Mouse (Mus musculus): Measurements from ENCODE around the gene Pphln1. TPM values are rescaled to one million over a fixed set of nuclear protein-coding genes. Genes with fewer than 3 reads are reported as not detected.

The Pphln1 gene
- polyA plus RNA-seq, 1 experiment, result not detected

DNA sequence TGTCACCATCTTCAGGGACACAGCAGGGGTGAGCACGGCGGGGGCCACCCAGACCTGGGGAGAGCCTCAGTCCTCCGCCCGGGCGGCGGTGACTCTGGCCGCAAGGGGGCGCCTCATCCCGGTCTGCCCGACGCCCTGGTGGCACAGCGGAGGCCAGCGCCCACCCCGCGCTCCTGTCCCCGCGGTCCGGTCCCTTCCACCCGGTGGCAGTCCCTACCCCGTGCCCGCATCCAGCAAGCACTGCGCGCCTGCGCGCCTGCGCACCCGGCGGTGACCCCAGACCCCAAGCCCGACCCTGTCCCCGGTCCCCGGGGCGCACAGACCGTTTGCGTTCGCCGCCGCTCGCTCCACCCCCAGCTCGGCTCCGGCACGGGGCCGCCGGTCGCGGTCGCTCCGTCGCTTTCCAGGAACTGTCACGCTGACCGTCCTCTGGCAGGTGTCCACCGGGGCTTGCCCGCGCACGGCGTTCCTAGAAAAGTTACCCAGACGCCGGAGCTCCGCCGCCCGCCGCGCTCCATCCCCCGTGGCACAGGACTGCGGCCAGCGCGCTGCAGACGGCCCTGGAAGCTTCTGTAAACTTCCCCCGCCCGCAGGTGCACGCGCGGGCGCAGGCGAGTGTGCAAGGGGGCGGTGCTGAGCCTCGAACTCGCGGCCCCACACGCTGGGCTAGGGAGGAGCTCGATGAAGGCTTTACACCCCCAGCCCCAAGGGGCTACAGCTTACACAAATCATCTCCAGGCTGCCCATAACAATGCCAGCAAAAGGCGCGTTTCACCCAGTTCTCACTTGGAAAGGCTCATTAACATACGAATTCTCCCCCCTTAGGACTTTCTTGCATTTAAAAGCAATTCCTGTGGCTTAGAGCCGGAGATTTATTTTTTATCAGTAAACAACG is 121.0 kb downstream of the Pphln1 start:
- WGBS, result 1% methylated on average over 85 of the region's 85 CpGs
- peaks cover 24% of the 10 kb centered on the region for H3K4me1 ChIP-seq (ENCODE audit: control insufficient read depth, insufficient read depth, low read length)
- peak overlapping the region; percentile 54 for H3K27ac ChIP-seq (ENCODE audit: insufficient read depth, low read depth, low read length)
- TF ChIP-seq CTCF (IDR thresholded peaks at IDR 0.05; ENCODE audit: insufficient read depth, low read depth, low read length), result peak; percentile 92
- 0 out of 2 replicates have a peak, but pooled peaks have one; percentile 12 for TF ChIP-seq POLR2A (IDR thresholded peaks at IDR 0.05; ENCODE audit: insufficient read depth, low read depth, low read length)
- peak overlapping the region; percentile 82 for H3K4me3 ChIP-seq (ENCODE audit: insufficient read depth, low read depth, low read length)

DNA sequence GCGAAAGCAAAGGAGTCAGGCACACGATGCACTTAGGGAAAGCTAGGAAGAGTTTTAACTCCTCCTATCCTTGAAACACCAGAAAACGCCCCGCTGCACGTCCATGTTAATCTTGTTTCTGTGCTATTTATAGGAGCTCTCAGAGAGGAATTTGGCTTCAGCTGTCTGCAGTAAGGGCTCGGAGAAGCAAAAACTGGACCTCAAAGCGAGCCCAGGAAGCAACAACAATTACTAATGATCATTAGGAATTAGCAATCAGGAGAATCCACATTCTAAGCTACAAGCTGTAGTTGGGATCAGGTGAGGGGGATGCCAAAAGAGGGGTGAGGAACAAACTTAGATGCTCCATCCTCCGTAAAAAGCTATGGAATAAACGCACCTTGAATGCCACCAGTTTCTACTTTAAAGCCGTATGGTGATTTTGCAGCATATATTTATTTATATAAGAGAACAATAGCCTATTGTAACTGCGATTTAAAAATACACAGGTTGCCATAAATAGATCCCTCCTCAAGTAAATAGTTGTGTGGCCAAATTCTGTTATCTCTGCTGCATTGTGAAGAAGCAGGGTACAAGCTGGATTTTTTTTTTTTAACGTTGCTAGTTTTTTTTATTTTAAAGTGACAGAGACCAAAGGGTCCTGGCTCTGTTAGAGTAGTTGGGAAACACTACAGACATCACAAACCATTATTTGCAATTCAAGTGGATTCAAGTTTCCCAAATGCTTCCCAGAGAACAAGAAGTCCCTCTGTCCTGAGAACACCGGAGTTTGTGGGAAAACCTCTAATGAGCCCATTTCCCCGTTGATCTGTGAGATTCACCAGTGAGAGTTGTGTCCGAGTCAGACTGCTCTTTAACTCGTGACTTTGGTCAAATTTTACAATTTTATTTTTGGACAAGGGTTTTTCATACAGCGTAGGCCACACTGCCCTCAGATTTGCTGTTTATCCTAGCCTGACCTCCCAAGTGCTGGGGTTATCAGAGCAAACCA is 122.0 kb downstream of the Pphln1 start:
- H3K4me3 ChIP-seq (ENCODE audit: insufficient read depth, low read depth, low read length), result peak overlapping the region; percentile 82
- TF ChIP-seq CTCF (IDR thresholded peaks at IDR 0.05; ENCODE audit: insufficient read depth, low read depth, low read length) (no peak), POLR2A (IDR thresholded peaks at IDR 0.05; ENCODE audit: insufficient read depth, low read depth, low read length) (no peak)
- WGBS, result 9% methylated on average over 17 of the region's 17 CpGs
- peaks cover 24% of the 10 kb centered on the region for H3K4me1 ChIP-seq (ENCODE audit: control insufficient read depth, insufficient read depth, low read length)
- H3K27ac ChIP-seq (ENCODE audit: insufficient read depth, low read depth, low read length), result peak overlapping the region; percentile 54

DNA sequence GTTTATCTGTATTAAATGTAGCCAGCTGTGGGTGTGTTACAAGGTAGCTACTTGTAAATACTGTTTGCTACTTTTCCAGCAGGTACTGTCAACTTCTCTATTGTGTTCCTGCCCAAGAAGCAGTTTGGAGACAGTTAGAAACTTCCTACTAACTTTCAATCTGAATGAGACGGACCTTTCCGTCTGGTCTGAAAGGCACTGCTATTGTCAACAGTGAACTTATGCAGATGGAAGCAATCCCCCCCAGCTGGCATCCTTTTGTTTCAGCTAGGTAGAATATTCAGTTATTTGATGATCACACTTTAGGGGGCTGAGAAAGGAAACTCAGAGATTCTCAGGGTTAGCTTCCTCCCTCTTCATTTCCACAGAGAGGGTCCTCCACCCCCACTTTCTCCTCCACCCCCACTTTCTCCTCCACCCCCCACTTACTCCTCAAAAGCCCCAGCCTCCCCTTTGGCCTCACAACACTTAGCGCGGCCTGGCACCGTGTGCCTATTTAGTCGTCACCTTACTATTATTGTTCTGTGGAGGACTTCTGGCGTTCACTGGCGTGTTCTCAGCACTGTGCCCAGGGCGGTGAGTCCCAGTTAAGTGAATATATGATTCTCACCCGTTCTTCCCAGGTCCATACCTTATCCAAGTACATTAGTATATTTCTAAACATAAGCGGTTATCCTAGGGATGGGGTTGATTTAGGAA is 123.1 kb downstream of the Pphln1 start:
- Histone ChIP-seq H3K27ac (ENCODE audit: insufficient read depth, low read depth, low read length) (no peak overlapping the region), H3K4me1 (ENCODE audit: control insufficient read depth, insufficient read depth, low read length) (peaks cover 20% of the 10 kb centered on the region), H3K4me3 (ENCODE audit: insufficient read depth, low read depth, low read length) (no peak overlapping the region)
- TF ChIP-seq POLR2A (IDR thresholded peaks at IDR 0.05; ENCODE audit: insufficient read depth, low read depth, low read length) (no peak), CTCF (IDR thresholded peaks at IDR 0.05; ENCODE audit: insufficient read depth, low read depth, low read length) (no peak)
- WGBS, result 48% methylated on average over 11 of the region's 11 CpGs

DNA sequence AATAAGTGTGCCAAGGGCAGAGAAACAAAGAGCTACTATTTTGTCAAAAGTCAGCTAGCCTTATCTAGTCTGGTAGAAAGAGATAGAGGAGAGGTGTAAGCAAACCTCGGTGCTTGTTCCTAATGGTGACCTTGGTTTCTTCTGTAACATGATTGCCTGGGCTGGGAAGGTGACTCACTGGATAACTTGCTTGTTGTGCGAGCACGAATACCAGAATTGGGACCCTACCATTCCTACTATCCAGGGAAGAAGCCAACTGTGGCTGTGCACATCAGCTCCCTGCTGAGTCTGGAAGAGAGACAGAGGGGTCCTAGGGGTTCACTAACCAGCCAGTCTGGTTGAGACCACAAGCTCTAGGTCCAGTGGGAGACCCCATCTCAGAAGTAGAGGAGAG is 123.6 kb downstream of the Pphln1 start:
- Histone ChIP-seq H3K4me1 (ENCODE audit: control insufficient read depth, insufficient read depth, low read length) (peaks cover 20% of the 10 kb centered on the region), H3K27ac (ENCODE audit: insufficient read depth, low read depth, low read length) (no peak overlapping the region), H3K4me3 (ENCODE audit: insufficient read depth, low read depth, low read length) (no peak overlapping the region)
- no peak for TF ChIP-seq CTCF (IDR thresholded peaks at IDR 0.05; ENCODE audit: insufficient read depth, low read depth, low read length)
- TF ChIP-seq POLR2A (IDR thresholded peaks at IDR 0.05; ENCODE audit: insufficient read depth, low read depth, low read length), result no peak
- WGBS, result 45% methylated on average over 3 of the region's 3 CpGs

DNA sequence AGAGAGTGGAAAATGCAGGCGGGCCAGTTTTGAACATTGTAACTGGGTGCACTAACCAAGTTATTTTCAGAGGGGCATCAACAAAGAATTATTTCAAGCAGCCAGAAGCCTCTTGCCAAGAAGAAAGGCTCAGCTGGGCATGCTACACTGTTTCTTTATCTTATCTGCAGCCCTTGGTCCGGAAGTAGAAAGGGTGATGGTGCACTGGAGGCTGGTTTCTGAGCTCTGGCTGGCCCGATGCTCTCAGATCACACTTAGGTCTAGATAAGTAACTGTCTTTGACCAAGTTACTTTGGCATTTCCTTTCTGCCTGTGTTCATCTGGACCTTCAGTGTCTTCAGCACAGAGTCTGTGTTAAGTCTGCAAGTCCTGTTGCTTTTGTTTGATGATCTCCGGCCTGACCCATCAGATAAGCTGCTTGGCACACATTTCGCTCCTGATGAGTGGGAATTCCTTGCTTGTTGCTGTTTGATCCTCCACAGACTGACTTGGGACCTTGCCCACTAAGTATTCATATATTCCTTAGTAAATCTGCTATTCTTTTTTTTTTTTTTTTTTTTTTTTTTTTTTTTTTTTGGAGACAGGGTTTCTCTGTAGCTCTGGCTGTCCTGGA is 127.3 kb downstream of the Pphln1 start:
- peaks cover 12% of the 10 kb centered on the region for H3K4me1 ChIP-seq (ENCODE audit: control insufficient read depth, insufficient read depth, low read length)
- no peak overlapping the region for H3K4me3 ChIP-seq (ENCODE audit: insufficient read depth, low read depth, low read length)
- 84% methylated on average over 5 of the region's 5 CpGs for WGBS
- H3K27ac ChIP-seq (ENCODE audit: insufficient read depth, low read depth, low read length), result no peak overlapping the region
- TF ChIP-seq POLR2A (IDR thresholded peaks at IDR 0.05; ENCODE audit: insufficient read depth, low read depth, low read length), result no peak
- TF ChIP-seq CTCF (IDR thresholded peaks at IDR 0.05; ENCODE audit: insufficient read depth, low read depth, low read length), result no peak

DNA sequence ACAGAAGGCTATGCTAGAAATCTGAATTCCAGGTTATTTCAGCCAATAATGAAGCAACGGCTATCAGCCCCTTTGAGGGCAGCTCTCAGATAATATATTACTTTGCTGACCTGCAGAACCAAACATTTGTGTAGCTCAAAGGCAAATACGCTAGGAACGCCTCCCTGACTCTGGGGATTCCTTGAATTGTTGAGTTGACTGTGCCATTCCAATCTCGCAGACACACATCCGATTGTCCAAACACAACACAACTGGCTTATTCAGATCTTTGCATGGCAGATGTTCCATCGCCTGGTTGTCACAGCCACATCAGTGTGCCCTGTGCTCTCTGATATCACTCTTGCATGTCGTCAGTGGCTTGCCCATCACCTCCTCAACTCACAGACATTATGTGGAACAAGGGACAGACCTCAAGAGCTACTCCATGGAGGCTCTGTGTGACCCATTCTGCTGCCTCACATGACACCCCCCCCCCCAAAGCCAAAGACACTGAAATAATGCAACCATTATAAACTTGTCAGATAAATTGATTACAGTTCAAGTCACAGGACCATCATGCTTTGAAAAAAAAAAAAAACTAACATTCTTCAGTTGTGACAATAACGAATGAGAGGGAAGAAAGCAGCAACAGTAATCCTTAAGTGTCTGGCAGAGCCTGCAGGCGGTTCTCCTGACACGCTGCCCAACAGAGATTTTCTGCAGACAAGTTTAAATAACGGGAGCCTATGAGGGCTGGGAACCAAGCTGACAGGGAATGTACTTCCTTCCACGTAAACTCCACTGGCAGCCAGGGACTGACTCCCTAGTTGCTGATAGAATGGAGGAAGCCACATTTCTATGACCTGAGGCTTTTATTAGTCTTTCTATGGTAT is 131.9 kb downstream of the Pphln1 start:
- 63% methylated on average over 12 of the region's 12 CpGs for WGBS
- H3K4me3 ChIP-seq (ENCODE audit: insufficient read depth, low read depth, low read length), result no peak overlapping the region
- 0 out of 2 replicates have a peak, but pooled peaks cover 3% of the 10 kb centered on the region for H3K4me1 ChIP-seq (ENCODE audit: control insufficient read depth, insufficient read depth, low read length)
- H3K27ac ChIP-seq (ENCODE audit: insufficient read depth, low read depth, low read length), result no peak overlapping the region
- no peak for TF ChIP-seq CTCF (IDR thresholded peaks at IDR 0.05; ENCODE audit: insufficient read depth, low read depth, low read length)
- no peak for TF ChIP-seq POLR2A (IDR thresholded peaks at IDR 0.05; ENCODE audit: insufficient read depth, low read depth, low read length)

DNA sequence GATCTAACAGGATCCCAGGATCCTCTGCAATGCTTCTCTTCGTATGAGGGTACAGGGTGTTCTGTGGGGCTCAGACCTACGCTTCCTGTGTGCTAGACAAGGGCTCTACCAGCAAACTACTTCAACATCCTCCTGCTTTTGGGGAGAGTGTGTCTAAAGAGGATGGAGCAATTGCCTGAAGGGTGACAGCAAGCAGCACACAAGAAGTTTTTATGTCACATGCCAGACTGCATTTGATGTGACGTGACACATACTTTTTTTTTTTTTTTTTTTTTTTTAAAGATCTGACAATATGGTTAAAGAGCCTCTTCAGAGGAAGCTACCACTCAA is 132.5 kb downstream of the Pphln1 start:
- 0 out of 2 replicates have a peak, but pooled peaks cover 3% of the 10 kb centered on the region for H3K4me1 ChIP-seq (ENCODE audit: control insufficient read depth, insufficient read depth, low read length)
- no peak overlapping the region for H3K4me3 ChIP-seq (ENCODE audit: insufficient read depth, low read depth, low read length)
- 75% methylated on average over 3 of the region's 3 CpGs for WGBS
- H3K27ac ChIP-seq (ENCODE audit: insufficient read depth, low read depth, low read length), result no peak overlapping the region
- TF ChIP-seq POLR2A (IDR thresholded peaks at IDR 0.05; ENCODE audit: insufficient read depth, low read depth, low read length) (no peak), CTCF (IDR thresholded peaks at IDR 0.05; ENCODE audit: insufficient read depth, low read depth, low read length) (no peak)

Measured in olfactory bulb, adult 2 months (tissue).